Mouse (Mus musculus) E14TG2a.4 (cell line): ENCODE data around the gene AI854703.

ENCODE experiments used
- CTCF ChIP-seq: conservative IDR thresholded peaks from 2 replicates; pipeline ENCODE4 v1.5.1; 2014; ENCODE audit warnings: low read length
- NANOG ChIP-seq: IDR thresholded peaks from 2 replicates; pipeline ENCODE4 v1.6.1; 2014; ENCODE audit warnings: borderline replicate concordance, low read length, mixed read lengths
- POU5F1 ChIP-seq: IDR thresholded peaks from 2 replicates; pipeline ENCODE4 v1.6.1; 2014; ENCODE audit warnings: low read length, borderline replicate concordance

DNA sequence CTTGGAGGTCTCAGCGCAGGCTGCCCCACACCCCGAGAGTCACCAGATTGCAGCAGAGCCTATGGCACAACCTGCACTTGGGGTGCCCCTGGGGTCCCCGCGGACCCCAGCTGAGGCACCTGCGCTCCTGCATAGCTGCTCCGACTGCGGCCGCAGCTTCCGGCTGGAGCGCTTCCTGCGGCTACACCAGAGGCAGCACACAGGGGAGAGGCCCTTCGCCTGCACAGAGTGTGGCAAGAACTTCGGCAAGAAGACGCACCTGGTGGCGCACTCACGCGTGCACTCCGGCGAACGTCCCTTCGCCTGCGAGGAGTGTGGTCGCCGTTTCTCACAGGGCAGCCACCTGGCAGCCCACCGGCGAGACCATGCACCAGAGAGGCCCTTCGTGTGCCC, 29.3 kb upstream of the AI854703 start:
- TF ChIP-seq CTCF (no peak), NANOG (no peak), POU5F1 (no peak)
